Mouse (Mus musculus): Measurements from ENCODE around the gene Mink1.

Gene Mink1

GRCm38 (mm10) chr11:70635601-70636000, 72.9 kb downstream of the Mink1 start:
- DNase-seq (ENCODE audit: low spot score): peak; percentile 60

GRCm38 (mm10) chr11:70637764-70638163, 75.1 kb downstream of the Mink1 start:
- no peak for DNase-seq (ENCODE audit: low spot score)

- no peak for DNase-seq (ENCODE audit: low spot score)
Measured at GRCm38 (mm10) chr11:70638293-70638692, 75.6 kb downstream of the Mink1 start.

- no peak for DNase-seq (ENCODE audit: low spot score)
Measured at GRCm38 (mm10) chr11:70638714-70639278, 76.1 kb downstream of the Mink1 start, which contains the start of gene Gp1ba. TSS of gene Gp1ba (plus strand) at chr11:70639122.

DNA sequence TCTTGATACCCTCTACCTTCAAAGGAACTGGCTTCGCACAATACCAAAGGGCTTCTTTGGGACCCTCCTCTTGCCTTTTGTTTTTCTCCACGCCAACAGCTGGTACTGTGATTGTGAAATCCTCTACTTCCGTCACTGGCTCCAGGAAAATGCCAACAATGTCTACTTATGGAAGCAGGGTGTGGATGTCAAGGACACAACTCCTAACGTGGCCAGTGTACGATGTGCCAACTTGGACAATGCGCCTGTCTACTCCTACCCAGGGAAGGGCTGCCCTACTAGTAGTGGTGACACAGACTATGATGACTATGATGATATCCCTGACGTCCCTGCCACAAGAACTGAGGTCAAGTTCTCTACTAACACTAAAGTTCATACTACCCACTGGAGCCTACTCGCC, 77.3 kb downstream of the Mink1 start:
- DNase-seq (ENCODE audit: low spot score): no peak

DNA sequence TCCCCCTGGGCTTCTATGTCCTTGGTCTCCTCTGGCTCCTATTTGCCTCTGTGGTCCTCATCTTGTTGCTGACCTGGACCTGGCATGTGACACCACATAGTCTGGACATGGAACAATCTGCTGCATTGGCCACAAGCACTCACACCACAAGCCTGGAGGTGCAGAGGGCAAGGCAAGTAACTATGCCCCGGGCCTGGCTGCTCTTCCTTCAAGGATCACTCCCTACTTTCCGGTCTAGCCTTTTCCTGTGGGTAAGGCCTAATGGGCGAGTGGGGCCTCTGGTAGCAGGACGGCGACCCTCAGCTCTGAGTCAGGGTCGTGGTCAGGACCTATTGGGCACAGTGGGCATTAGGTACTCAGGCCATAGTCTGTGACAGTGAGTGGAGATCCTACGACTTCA, 78.6 kb downstream of the Mink1 start:
- no peak for DNase-seq (ENCODE audit: low spot score)

- no peak for DNase-seq (ENCODE audit: low spot score)
Measured at GRCm38 (mm10) chr11:70643051-70643450, 80.4 kb downstream of the Mink1 start.

DNA sequence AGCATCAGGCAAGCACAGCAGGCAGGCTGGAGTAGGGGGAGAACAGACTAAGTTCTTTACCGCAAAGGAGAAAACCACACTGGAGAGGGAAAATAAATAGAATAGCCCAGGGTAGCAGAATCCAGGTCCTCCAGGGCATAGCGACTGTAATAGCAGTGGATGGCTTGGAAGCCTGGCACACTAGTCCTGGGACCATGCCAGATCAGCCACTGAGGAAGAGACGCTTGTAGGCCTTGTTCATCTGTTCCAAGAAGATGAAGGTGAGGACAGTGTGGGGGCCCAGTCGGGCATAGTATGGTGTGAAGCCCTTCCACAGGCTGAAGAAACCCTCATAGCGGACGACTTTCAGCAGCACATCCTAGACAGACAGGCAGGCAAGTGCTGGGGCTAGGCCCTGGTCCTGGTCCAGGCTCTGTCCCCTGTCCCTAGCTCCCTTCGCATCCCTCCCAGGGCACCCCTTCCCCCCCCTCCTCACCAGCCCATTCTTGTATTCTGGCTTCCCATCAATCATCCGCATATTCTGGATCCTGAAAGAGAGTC, 82.0 kb downstream of the Mink1 start:
- no peak for DNase-seq (ENCODE audit: low spot score)

GRCm38 (mm10) chr11:70645461-70646258, 83.0 kb downstream of the Mink1 start:
- DNase-seq (ENCODE audit: low spot score): no peak

DNA sequence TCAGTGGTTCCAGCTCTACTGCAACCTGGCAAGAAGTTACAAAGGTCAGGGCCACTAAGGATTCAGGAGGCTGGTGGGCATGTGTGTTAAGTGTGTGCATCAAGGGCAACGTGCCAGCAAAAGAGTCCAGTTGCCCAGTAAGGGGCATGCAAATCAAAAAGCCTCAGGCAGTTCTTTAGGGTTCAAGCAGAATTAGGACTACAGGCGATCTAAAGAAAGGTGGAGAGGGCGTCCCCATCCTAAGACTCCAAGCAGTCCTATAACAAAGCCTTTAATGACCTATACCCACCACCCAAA, 83.5 kb downstream of the Mink1 start:
- no peak for DNase-seq (ENCODE audit: low spot score)

GRCm38 (mm10) chr11:70646691-70647650, 84.3 kb downstream of the Mink1 start, which contains the start of the genes Rnf167 and Slc25a11:
TSS of gene Rnf167 (plus strand) at chr11:70647235.
TSS of gene Slc25a11 (minus strand) at chr11:70647479.
- DNase-seq (ENCODE audit: low spot score): peak; percentile 97

DNA sequence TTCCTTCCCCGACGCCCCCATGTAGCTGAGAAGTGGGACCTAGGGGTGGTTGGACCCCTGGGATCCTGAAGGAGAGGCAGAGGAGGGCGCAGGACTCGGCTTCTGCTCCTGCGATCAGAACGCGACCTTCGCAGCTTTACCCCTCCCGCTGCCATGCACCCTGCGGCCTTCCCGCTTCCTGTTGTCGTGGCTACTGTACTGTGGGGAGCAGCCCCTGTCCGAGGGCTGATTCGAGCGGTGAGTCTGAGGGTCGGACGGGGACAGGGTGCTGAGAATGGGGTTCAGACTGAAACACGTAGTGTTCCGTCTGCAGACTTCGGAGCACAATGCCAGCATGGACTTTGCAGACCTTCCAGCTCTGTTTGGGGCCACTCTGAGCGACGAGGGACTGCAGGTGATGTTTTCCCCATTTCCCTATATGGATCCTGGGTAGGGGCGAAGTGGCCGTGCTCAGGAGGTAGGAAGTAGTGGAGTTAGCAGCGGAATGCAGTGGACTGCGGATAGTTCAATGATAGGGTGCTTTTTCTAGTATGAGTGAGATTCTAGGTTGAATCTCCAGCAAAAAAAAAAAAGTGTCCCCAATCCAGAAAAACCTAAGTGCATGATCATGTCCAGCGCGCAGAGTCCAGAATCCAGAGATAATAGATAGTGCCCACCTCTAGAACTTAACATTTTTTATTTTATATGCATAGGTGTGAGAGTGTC, 85.2 kb downstream of the Mink1 start:
- peak; percentile 31 for DNase-seq (ENCODE audit: low spot score)

DNA sequence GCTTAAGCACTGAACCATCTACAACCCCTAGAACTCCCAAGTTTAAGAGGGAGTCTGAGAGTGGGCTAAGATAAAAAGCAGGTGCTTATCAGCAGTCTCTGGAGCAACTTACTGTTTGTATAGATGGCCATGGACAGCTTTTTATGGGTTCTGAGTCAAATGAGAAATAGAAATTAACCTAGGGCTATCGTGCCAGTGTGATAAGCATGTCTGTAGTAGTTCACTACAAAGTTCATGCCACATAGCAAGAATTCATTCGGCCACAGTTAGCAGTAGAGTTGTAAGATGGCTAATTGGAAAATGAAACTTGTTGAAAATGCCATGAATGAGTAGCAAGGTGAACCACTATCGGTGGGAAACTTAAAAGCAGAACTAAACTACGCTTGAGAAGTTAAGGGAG, 85.8 kb downstream of the Mink1 start:
- DNase-seq (ENCODE audit: low spot score): no peak

- DNase-seq (ENCODE audit: low spot score): no peak
Measured at GRCm38 (mm10) chr11:70649185-70649734, 86.6 kb downstream of the Mink1 start.

DNA sequence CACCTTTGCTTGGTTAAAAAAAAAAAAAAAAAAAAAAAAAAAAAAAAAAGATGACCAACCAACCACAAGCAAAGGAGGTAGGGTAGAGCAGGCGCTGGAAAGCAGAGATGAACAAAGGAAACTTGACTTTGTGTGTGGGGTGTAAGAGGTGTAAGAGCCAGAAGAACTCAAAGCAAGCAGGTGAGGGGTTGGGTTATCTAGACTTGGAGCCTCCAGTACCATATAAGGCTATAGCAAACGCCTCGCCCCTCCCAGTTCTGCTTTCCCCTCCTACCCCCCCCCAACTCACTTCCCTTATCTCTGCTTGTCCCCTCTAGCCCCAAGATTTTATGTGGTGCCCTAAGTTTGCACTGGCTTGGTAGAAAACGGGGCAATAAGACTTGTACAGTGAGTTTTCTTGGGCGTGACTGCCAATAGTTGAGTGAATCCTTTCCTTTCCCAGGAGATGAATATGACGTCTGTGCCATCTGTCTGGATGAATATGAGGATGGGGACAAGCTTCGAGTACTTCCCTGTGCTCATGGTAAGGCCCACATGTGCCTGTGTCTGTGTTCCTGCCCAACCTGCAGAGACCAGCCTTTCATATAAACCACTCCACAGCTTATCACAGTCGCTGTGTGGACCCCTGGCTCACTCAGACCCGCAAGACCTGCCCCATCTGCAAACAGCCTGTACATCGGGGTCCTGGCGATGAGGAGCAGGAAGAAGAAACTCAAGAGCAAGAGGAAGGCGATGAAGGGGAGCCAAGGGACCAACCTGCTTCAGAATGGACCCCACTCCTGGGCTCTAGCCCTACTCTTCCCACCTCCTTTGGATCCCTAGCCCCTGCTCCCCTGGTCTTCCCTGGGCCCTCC, 87.9 kb downstream of the Mink1 start:
- DNase-seq (ENCODE audit: low spot score): no peak

GRCm38 (mm10) chr11:70651391-70651790, 88.7 kb downstream of the Mink1 start:
- DNase-seq (ENCODE audit: low spot score): peak; percentile 60

DNA sequence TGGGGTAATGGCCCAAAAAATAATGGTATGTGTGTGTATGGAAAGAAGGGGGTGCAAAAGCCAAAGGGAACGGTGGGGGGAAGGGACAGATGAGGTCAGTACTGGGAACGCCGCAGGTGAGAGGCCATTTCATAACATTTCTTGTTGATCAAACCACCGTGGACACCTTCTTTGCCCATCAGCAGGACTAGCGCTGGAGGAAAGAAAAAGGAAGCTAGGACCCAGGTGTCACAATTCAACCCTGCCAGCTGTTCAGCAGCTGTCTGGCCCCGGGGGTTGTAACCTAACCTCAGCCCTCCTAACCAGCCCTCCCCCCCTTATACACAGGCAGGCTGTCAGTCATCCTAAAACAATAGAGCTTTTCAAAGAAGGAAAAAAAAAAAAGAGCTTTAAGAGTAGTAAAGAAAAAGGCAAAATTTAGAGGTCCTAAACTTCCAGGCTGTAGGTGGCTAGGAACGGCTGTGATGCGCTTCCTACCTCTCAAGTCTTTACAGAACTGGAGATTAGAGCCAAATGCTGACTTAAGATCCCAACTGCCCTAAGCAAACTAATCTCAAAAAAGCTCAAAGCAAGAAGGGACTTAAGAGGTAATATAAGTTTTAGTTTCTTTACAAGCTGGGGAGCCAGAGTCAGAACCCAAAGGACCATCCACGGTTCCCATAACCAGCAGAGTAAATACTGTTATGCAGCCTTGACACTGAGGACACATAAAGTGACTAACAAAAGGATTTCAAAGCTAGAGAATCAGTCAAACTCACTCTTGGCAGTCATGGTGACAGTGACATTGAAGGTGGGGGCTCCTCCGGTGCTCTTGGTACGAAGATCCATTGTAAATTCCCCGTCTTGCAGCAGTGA, 89.6 kb downstream of the Mink1 start:
- no peak for DNase-seq (ENCODE audit: low spot score)

DNA sequence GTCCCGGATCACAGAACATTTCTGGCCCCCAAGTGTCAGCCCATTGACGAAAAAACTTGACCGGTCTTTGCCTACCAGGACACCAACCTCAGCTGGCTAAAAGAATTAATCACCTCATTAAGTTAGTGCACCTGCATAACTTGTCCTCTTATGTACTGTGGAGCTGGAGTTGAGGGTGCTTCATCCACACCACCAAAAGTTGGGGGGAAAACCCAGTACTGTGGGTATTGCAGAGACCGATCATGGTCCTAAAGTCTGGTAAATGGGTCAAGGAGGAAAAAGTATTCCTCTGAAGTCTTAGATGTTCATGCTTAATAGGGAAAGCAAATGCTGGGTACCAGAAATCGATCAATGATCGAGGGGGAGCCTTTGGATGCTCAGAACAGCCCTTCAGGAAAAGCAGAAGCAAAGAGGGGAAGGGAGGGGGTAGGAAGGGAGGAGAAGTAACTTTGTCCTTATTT, 90.2 kb downstream of the Mink1 start:
- DNase-seq (ENCODE audit: low spot score): no peak

Data from urinary bladder, postnatal 14 days (tissue).